Mouse (Mus musculus): ENCODE measurements around the gene Samt4. TPM values are rescaled to one million over a fixed set of nuclear protein-coding genes. Genes with fewer than 3 reads are reported as not detected.
"Not testable (repeated sequence)": the region's sequence is repeated elsewhere in the genome, so short reads cannot be mapped to it uniquely, and the experiment has no call there.

Gene Samt4
- not detected in 2 replicates for polyA plus RNA-seq (2014; fragmentation: Nextera tagmentation; extraction: Ambion mirVana)

- no peak for ATAC-seq (ENCODE audit: insufficient read depth, low FRiP score, low TSS enrichment)
Measured at GRCm38 (mm10) chrX:154481702-154482101, at the start of gene Samt4. Samt4 (plus strand) TSS chrX:154482002.

GRCm38 (mm10) chrX:154443696-154444095, 38.1 kb upstream of the Samt4 start:
- DNase-seq (ENCODE audit: low spot score) = not testable (repeated sequence)

More at GRCm38 (mm10) chrX:154481702-154482101, at the start of gene Samt4:
- no peak for DNase-seq (ENCODE audit: low spot score)
- Histone ChIP-seq H3K9me3 (ENCODE audit: control insufficient read depth, low read length) (no peaks in the 10 kb centered on the region), H3K4me1 (ENCODE audit: control insufficient read depth, insufficient read depth, low read length) (no peaks in the 10 kb centered on the region), H3K4me2 (ENCODE audit: low read depth) (no peak within 1 kb of the TSS), H3K27me3 (ENCODE audit: control insufficient read depth, insufficient read depth, low read length) (no peaks in the 10 kb centered on the region), H3K27ac (ENCODE audit: low read depth, low read length) (no peak within 1 kb of the TSS), H3K36me3 (ENCODE audit: control insufficient read depth, insufficient read depth, low read length) (no peaks in the 10 kb centered on the region), H3K9ac (ENCODE audit: low read length) (no peak within 1 kb of the TSS), H3K4me3 (ENCODE audit: low read depth, low read length) (no peak within 1 kb of the TSS)

GRCm38 (mm10) chrX:154468386-154468785, 13.4 kb upstream of the Samt4 start:
- H3K27me3 ChIP-seq (ENCODE audit: control insufficient read depth, insufficient read depth, low read length); H3K4me1 ChIP-seq (ENCODE audit: control insufficient read depth, insufficient read depth, low read length); H3K9me3 ChIP-seq (ENCODE audit: control insufficient read depth, low read length); H3K27ac ChIP-seq (ENCODE audit: low read depth, low read length); H3K4me3 ChIP-seq (ENCODE audit: low read depth, low read length); H3K9ac ChIP-seq (ENCODE audit: low read length); DNase-seq (ENCODE audit: low spot score); H3K4me2 ChIP-seq (ENCODE audit: low read depth); ATAC-seq (ENCODE audit: insufficient read depth, low FRiP score, low TSS enrichment); H3K36me3 ChIP-seq (ENCODE audit: control insufficient read depth, insufficient read depth, low read length): not testable (repeated sequence)
- 76% methylated on average over 3 of the region's 3 CpGs for WGBS

More at GRCm38 (mm10) chrX:154443696-154444095, 38.1 kb upstream of the Samt4 start:
- H3K27ac ChIP-seq (ENCODE audit: low read depth, low read length); H3K27me3 ChIP-seq (ENCODE audit: control insufficient read depth, insufficient read depth, low read length); H3K9me3 ChIP-seq (ENCODE audit: control insufficient read depth, low read length); H3K4me1 ChIP-seq (ENCODE audit: control insufficient read depth, insufficient read depth, low read length); ATAC-seq (ENCODE audit: insufficient read depth, low FRiP score, low TSS enrichment); H3K9ac ChIP-seq (ENCODE audit: low read length); H3K36me3 ChIP-seq (ENCODE audit: control insufficient read depth, insufficient read depth, low read length); H3K4me2 ChIP-seq (ENCODE audit: low read depth); H3K4me3 ChIP-seq (ENCODE audit: low read depth, low read length): not testable (repeated sequence)

Other genes starting within 250 kb of the Samt4 start
- not detected in 2 replicates for gene 4930524N10Rik, start 138.6 kb upstream of the Samt4 start, polyA plus RNA-seq (2014; fragmentation: Nextera tagmentation; extraction: Ambion mirVana)
- not detected in 2 replicates for gene Samt2, start 97.4 kb downstream of the Samt4 start, polyA plus RNA-seq (2014; fragmentation: Nextera tagmentation; extraction: Ambion mirVana)